Mouse (Mus musculus): Measurements from ENCODE around the gene Mesd. TPM values are rescaled to one million over a fixed set of nuclear protein-coding genes. Genes with fewer than 3 reads are reported as not detected.
A peak's percentile ranks its signal among the peaks of the same experiment; 100 is the strongest.

Mesd gene
- 73.4 and 87.5 TPM in 2 replicates for polyA plus RNA-seq (2014; fragmentation: Nextera tagmentation; extraction: Ambion mirVana)

DNA sequence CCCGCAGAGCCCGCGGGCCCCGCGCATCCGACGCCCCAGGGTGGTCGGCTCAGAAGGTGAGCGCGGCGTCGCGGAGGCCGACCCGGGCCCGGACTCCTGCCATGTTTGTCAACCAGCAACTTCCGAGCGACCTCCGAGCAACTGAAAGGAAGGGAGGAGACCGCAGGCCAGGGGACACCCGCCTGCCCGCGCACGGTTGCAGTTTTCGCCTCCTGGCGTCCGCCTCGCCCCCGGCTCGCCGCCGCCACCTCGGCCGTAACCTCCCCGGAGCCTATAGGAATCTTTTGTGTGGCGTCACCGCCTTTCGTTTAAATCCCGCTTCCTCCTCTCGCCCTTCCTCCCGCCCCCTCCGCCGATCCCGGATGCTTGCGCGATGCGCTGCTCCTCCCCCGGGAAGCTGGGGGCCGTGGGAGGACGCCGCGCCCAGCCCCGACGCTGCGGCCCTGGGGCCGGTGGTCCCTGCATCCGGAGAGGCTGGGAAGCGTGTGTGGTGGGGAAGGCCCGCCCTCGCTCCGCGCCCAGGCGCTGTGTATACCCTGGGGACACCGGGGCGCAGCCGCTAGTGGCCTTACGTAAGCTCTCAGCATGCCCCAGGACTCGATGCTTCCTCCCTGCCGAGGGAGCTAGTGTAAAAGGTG, at the start of gene Mesd, which contains the start of gene Tlnrd1:
TSS of gene Mesd (plus strand) at position 446 of the 638 bp plus-strand sequence.
TSS of gene Tlnrd1 (minus strand) at position 285 of the 638 bp plus-strand sequence.
- no peaks in the 10 kb centered on the region for H3K27me3 ChIP-seq (ENCODE audit: control insufficient read depth, insufficient read depth, low read length)
- peak; percentile 73 for ATAC-seq (replicated peaks; ENCODE audit: insufficient number of reproducible peaks, low FRiP score, low TSS enrichment)
- H3K4me3 ChIP-seq (ENCODE audit: low read depth, low read length), result peak within 1 kb of the TSS; percentile 92
- no peaks in the 10 kb centered on the region for H3K9me3 ChIP-seq (replicated peaks; ENCODE audit: control insufficient read depth, low read length)
- no peaks in the 10 kb centered on the region for H3K36me3 ChIP-seq (ENCODE audit: control insufficient read depth, insufficient read depth, low read length)
- H3K9ac ChIP-seq (ENCODE audit: low read depth, low read length), result peak within 1 kb of the TSS; percentile 97
- H3K4me1 ChIP-seq (ENCODE audit: control insufficient read depth, insufficient read depth, low read length), result peaks cover 24% of the 10 kb centered on the region
- peak within 1 kb of the TSS; percentile 93 for H3K4me2 ChIP-seq
- peak within 1 kb of the TSS; percentile 99 for H3K27ac ChIP-seq (ENCODE audit: low read depth, low read length)
- under 1% methylated on average over 62 of the region's 69 CpGs for WGBS (ENCODE audit: insufficient replicate concordance)

DNA sequence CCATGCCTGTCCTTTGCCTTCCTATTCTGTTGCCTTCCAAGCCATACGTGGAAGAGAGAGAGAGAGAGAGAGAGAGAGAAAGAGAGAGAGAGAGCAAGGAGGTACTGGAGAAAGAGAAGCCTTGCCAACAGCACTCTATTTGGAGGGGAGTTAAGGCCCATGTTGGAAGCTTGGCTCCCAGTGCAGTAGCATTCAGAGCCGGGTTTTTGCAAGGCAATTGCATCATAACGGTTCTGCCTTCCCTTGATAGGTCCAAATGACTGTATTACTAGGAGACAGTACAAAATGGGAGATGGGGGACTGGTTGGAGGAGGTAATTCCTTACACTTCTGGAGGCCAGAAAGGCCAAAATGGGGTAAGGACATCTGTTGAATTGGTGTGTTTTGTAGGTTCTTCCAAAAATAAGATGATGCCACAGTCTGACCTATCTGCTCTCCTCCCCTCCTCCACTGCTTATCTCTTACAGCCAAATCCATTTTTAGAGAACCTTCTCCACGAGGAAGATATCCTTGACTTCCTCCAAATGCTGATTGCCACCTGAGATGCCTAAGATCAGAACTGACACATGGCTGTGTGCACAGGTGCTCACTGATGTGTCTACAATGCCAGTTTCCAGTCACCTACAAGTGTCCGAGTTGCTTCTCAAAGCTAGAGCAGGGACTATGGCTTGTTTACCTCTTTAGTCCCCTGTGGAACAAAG, 45.6 kb upstream of the Mesd start:
- H3K36me3 ChIP-seq (ENCODE audit: control insufficient read depth, insufficient read depth, low read length), result no peaks in the 10 kb centered on the region
- H3K9ac ChIP-seq (ENCODE audit: low read depth, low read length), result no peak overlapping the region
- H3K27ac ChIP-seq (ENCODE audit: low read depth, low read length), result no peak overlapping the region
- WGBS (ENCODE audit: insufficient replicate concordance), result 62% methylated on average over 5 of the region's 5 CpGs
- no peak for ATAC-seq (replicated peaks; ENCODE audit: insufficient number of reproducible peaks, low FRiP score, low TSS enrichment)
- no peaks in the 10 kb centered on the region for H3K27me3 ChIP-seq (ENCODE audit: control insufficient read depth, insufficient read depth, low read length)
- peaks cover 10% of the 10 kb centered on the region for H3K4me1 ChIP-seq (ENCODE audit: control insufficient read depth, insufficient read depth, low read length)
- no peaks in the 10 kb centered on the region for H3K9me3 ChIP-seq (replicated peaks; ENCODE audit: control insufficient read depth, low read length)
- no peak overlapping the region for H3K4me3 ChIP-seq (ENCODE audit: low read depth, low read length)
- no peak overlapping the region for H3K4me2 ChIP-seq

DNA sequence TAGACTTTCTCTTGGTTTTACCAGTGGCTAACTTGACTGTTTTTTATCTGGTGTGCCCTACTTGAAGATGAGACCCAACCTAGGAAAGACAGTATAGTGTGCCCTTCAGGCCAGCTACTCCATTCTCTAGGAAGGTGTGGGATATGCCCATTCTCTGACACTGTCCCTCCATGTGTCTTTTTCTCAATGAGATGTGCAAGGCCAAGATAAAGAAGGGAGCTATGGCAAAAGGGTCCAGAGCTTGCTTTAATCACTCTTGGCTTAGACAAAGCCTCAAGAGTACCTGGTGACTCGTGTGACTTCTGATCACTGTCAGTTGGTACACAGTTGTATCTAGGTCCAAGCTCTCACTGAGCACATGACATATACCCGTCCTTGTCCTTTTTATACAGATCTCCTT, 44.2 kb upstream of the Mesd start:
- Histone ChIP-seq H3K4me3 (ENCODE audit: low read depth, low read length) (no peak overlapping the region), H3K27me3 (ENCODE audit: control insufficient read depth, insufficient read depth, low read length) (no peaks in the 10 kb centered on the region), H3K36me3 (ENCODE audit: control insufficient read depth, insufficient read depth, low read length) (no peaks in the 10 kb centered on the region), H3K9ac (ENCODE audit: low read depth, low read length) (no peak overlapping the region), H3K27ac (ENCODE audit: low read depth, low read length) (no peak overlapping the region), H3K4me1 (ENCODE audit: control insufficient read depth, insufficient read depth, low read length) (peaks cover 10% of the 10 kb centered on the region), H3K4me2 (no peak overlapping the region), H3K9me3 (replicated peaks; ENCODE audit: control insufficient read depth, low read length) (no peaks in the 10 kb centered on the region)
- 75% methylated on average over 2 of the region's 2 CpGs for WGBS (ENCODE audit: insufficient replicate concordance)
- no peak for ATAC-seq (replicated peaks; ENCODE audit: insufficient number of reproducible peaks, low FRiP score, low TSS enrichment)

DNA sequence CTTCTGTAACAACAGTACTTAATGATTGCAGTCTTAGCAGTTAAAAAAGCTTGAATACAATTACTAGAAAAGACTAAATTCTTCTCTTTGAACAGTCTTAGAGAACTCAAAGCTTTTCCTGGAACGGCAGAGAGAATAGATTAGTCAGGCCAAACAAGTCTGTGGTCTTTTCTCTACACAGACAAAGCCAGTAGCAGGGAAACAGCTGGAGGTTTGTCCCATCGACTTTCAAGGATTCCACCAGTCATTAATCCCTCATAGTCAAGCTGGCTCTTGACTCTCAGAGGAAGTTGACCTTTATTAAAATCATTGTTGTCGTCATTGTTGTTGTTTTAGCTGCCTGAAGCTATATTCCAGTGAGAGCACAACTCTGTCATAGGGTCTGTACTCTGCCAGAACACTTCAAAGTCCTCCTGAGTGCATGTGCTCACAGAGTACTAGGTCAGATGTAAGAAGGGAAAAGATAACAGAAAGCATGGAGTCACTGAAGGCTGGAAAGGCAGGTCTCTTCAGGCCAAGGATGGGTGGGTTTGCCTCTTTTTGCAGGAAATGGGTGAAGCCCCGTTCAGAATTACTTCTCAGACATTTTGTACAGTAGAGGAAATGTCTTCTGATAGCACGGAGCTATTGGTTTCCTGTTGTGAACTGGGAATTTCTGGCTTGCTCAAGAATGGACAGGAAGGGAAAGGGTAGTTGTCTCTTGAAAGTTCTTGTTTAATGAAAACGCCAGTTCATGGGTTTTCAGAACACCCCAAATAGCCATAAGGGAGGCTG, 41.6 kb upstream of the Mesd start:
- peaks cover 10% of the 10 kb centered on the region for H3K4me1 ChIP-seq (ENCODE audit: control insufficient read depth, insufficient read depth, low read length)
- no peak overlapping the region for H3K4me2 ChIP-seq
- H3K9me3 ChIP-seq (replicated peaks; ENCODE audit: control insufficient read depth, low read length), result no peaks in the 10 kb centered on the region
- 0 out of 2 replicates have a peak, but pooled peaks have one; percentile 18 for ATAC-seq (replicated peaks; ENCODE audit: insufficient number of reproducible peaks, low FRiP score, low TSS enrichment)
- no peak overlapping the region for H3K9ac ChIP-seq (ENCODE audit: low read depth, low read length)
- no peaks in the 10 kb centered on the region for H3K27me3 ChIP-seq (ENCODE audit: control insufficient read depth, insufficient read depth, low read length)
- H3K36me3 ChIP-seq (ENCODE audit: control insufficient read depth, insufficient read depth, low read length), result no peaks in the 10 kb centered on the region
- H3K27ac ChIP-seq (ENCODE audit: low read depth, low read length), result peak overlapping the region; percentile 30; the same call in 1 of the 2 replicates
- WGBS (ENCODE audit: insufficient replicate concordance), result 53% methylated on average over 6 of the region's 6 CpGs
- no peak overlapping the region for H3K4me3 ChIP-seq (ENCODE audit: low read depth, low read length)

DNA sequence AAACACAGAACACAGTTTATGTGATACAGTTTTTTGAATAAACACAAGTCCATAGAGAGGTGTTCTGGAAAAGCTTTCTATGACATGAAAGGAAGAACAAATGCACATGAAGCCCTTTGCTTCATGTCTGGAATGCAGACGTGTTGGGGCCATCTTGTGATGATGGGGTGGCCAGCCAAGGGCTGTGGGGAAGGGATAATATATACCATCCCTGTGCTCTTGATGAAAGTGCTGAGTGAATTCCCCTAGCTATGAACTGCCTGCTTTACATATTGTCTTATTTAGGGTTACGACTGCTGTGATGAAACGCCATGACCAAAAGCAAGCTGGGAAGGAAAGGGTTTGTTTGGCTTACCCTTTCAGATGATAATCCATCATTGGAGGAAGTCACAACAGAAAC, 39.5 kb upstream of the Mesd start:
- ATAC-seq (replicated peaks; ENCODE audit: insufficient number of reproducible peaks, low FRiP score, low TSS enrichment), result no peak
- Histone ChIP-seq H3K9ac (ENCODE audit: low read depth, low read length) (no peak overlapping the region), H3K27me3 (ENCODE audit: control insufficient read depth, insufficient read depth, low read length) (no peaks in the 10 kb centered on the region), H3K9me3 (replicated peaks; ENCODE audit: control insufficient read depth, low read length) (no peaks in the 10 kb centered on the region), H3K4me1 (ENCODE audit: control insufficient read depth, insufficient read depth, low read length) (peaks cover 10% of the 10 kb centered on the region), H3K36me3 (ENCODE audit: control insufficient read depth, insufficient read depth, low read length) (no peaks in the 10 kb centered on the region), H3K4me2 (no peak overlapping the region), H3K27ac (ENCODE audit: low read depth, low read length) (no peak overlapping the region), H3K4me3 (ENCODE audit: low read depth, low read length) (no peak overlapping the region)
- 78% methylated on average over 3 of the region's 3 CpGs for WGBS (ENCODE audit: insufficient replicate concordance)

DNA sequence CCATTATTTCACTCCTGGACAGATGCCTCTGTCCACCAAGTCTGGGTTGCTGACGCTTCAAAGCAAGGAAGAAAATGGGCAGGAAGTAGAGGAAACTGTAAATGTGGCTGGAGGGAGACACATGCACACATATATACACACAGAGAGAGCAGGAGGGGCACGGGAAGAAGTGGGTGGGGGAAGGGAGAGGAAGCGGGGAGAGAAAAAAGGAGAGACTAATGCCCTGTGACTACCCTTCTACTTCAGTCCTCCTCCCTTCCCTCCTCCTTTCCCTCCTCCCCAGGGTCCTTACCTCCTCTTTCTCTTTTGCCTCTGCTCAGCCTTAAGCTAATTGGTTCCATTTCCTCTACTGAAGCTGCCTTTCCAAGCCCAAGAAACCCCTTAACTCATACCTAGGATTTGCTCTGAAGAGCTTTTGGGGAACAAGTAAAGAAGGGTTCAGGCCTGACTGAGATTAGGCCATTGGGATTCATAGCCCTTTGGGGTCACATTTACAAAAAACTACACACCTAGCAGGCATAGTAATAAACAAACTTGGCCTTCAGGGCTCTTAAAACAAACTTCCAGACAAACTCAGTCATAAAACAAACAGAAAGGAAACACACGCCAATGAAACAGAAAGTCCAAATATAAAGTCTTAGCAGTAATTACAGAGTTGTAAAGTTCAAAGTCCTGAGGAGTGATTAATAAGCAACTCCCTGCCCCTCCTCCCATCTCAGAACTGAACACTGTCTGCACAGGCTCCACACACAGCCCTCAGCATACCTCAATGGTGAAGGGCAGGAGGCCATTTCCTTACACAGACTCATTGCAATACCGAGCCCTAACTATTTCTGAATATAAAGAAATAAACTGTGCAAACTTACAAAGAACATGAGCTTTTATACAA, 36.8 kb upstream of the Mesd start:
- H3K4me3 ChIP-seq (ENCODE audit: low read depth, low read length), result no peak overlapping the region
- no peak overlapping the region for H3K9ac ChIP-seq (ENCODE audit: low read depth, low read length)
- H3K27ac ChIP-seq (ENCODE audit: low read depth, low read length), result no peak overlapping the region
- H3K4me2 ChIP-seq, result no peak overlapping the region
- no peaks in the 10 kb centered on the region for H3K36me3 ChIP-seq (ENCODE audit: control insufficient read depth, insufficient read depth, low read length)
- H3K4me1 ChIP-seq (ENCODE audit: control insufficient read depth, insufficient read depth, low read length), result peaks cover 8% of the 10 kb centered on the region
- no peaks in the 10 kb centered on the region for H3K27me3 ChIP-seq (ENCODE audit: control insufficient read depth, insufficient read depth, low read length)
- WGBS (ENCODE audit: insufficient replicate concordance), result 56% methylated on average over 5 of the region's 5 CpGs
- ATAC-seq (replicated peaks; ENCODE audit: insufficient number of reproducible peaks, low FRiP score, low TSS enrichment), result no peak; the same call in 1 of the 2 replicates
- no peaks in the 10 kb centered on the region for H3K9me3 ChIP-seq (replicated peaks; ENCODE audit: control insufficient read depth, low read length)

DNA sequence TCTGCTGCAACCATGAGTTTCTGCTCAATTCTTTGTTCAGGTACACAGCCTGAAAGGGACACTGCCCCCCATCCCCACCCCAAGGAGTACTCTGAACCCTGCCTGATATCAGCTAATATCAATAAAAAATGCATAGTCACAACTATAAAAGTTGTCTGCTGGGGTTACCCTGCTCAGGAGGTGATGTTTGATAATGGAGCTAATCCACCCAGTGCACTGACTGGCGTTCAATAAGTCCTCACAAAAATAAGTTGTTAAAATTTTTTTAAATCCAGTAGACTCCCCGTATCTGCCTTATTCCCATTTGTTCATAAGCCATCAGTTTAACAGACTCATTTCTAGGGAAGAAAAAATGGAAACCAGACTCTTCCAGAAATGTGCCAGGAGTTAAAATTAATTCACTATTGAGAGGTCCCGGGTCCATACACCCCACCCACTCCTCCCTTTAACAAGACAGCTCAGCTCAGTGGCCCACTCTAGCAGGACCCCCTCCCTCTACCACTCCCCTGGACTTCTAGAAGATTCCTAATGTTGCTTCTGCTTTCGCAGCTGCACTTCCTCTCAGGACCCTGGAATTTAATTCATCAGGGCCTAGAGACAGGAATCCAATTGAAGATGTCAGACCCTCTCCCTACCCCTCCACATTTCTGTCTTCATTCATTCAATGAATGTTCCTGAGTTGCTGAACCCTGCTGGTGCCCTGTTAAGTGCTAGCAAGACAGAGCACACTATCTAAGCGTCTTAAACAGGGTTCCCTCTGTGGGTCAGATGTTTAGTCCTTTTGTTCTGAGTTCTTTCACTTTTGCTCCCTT, 32.5 kb upstream of the Mesd start:
- WGBS (ENCODE audit: insufficient replicate concordance), result 59% methylated on average over 5 of the region's 5 CpGs
- Histone ChIP-seq H3K36me3 (ENCODE audit: control insufficient read depth, insufficient read depth, low read length) (no peaks in the 10 kb centered on the region), H3K9me3 (replicated peaks; ENCODE audit: control insufficient read depth, low read length) (no peaks in the 10 kb centered on the region), H3K27ac (ENCODE audit: low read depth, low read length) (no peak overlapping the region), H3K4me1 (ENCODE audit: control insufficient read depth, insufficient read depth, low read length) (peaks cover 5% of the 10 kb centered on the region; the same call in 1 of the 2 replicates), H3K9ac (ENCODE audit: low read depth, low read length) (no peak overlapping the region), H3K27me3 (ENCODE audit: control insufficient read depth, insufficient read depth, low read length) (no peaks in the 10 kb centered on the region), H3K4me2 (no peak overlapping the region), H3K4me3 (ENCODE audit: low read depth, low read length) (no peak overlapping the region)
- no peak for ATAC-seq (replicated peaks; ENCODE audit: insufficient number of reproducible peaks, low FRiP score, low TSS enrichment)

Measured in heart, embryonic 11.5 days (tissue).